Mouse (Mus musculus) erythroblast, embryonic 14.5 days (primary cell): ENCODE data around the gene Gm17949.

Experiments
- GATA1 ChIP-seq: IDR thresholded peaks from 2 replicates; pipeline ENCODE4 v1.6.1; 2012; ENCODE audit warnings: low read length, inconsistent platforms, mixed read lengths
- TAL1 ChIP-seq: IDR thresholded peaks from 3 replicates; pipeline ENCODE4 v1.6.1; 2012; ENCODE audit warnings: low read length, inconsistent platforms, mixed read lengths

DNA sequence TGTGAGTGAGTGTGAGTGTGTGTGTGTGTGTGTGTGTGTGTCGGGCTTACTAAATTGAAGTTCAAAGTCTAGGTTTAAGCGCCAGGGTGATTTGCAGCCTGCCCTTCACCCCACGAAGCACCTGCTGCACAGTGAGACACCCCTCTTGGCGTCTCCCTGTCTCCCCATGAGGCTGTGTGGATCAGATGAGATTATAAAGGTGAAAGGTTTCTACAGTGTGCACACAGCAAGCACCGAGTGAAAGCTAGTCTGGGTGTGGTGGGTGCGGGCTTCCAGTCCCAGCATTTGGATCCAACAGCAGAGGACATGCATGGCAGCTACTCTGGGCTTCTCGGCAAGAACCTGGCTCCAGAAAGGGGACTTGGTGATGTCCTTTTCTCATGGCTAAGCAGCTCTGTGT lies 30.2 kb upstream of the Gm17949 start:
- TF ChIP-seq GATA1 (no peak), TAL1 (no peak)
